Mouse (Mus musculus) megakaryocyte progenitor cell, adult 5-6 weeks (primary cell): ENCODE data around the gene Vmn2r24. TPM values are rescaled to one million over a fixed set of nuclear protein-coding genes. Genes with fewer than 3 reads are reported as not detected.
"Not testable (repeated sequence)": the region's sequence is repeated elsewhere in the genome, so short reads cannot be mapped to it uniquely, and the experiment has no call there.

ENCODE experiments used
- ATAC-seq: replicated peaks from 2 replicates; pipeline ENCODE4 v1.8.0; 2016; ENCODE audit warnings: mild to moderate bottlenecking, moderate TSS enrichment, inconsistent platforms; ENCODE audit not compliant: poor library complexity
- total RNA-seq, 2 experiments: library from RNA; stranded (forward) in 1 of 2; stranded (reverse) in 1 of 2; fragments of 157-497, 149-512 nt in 1 of 2; fragments of 200-1000 nt in 1 of 2; gene quantifications; 2 replicates each; pipeline versions ENCODE4 v1.2.3 to v1.2.4; 2015 to 2017

Gene Vmn2r24
- not detected in 2 replicates for total RNA-seq (2015)
- total RNA-seq (2017), result not detected in 2 replicates

DNA sequence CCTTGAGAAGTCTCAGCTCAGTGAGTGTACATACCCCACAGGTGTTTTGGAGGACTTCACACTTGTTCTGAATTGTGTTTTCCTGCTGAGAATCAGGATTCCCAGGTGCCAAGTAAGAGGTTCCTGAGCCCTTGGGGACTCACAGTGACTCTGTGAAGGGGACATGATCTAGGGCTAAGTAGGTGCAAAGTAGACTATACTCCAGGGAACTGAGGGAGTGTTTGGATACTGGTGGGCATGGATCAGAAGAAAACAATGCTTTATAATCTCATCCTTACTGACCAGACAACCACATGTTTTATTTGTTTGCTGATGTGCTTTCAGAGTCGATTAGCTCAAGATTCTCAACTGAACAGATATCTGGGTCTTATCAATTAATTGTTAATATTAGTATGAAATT lies at the start of gene Vmn2r24:
Gene Vmn2r24, plus strand, starts transcription at position 301 of the 400 bp plus-strand sequence.
- no peak for ATAC-seq

DNA sequence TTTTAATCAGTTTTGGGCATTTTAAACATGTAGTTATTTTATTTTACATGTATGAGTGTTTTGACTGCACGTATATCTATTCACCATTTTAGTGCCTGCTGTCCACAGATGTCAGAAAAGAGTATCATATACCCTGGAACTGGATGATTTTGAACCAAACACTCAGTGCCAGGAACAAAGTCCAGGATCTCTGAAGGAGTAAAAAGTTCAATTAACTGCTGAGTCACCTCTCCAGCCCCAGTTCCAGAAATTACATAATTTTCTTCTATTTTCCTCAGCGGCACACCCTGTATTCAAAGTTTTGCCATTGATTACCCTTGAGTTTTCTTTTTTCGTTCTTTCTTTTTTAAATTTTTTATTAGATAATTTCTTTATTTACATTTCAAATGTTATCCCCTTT lies 8.6 kb upstream of the Vmn2r24 start:
- ATAC-seq, result no peak

DNA sequence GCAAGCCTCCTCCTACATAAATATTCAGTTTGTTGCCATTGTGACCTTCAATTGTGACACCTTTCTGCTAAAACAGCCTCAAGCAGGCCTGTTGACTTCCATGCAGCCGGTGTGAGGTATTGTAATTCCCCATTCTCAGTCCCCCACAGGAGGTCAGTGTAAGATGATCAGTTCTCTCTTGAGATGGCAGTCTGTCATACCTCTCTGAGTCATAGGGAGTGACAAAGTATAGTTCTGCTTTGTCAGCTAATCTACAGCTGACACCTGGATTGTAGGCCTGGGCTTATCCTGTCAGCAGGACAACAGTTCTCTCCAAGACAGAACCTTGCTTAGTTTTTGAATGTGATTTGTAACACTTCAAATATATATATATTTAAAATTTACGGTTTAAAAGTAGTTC lies 6.2 kb downstream of the Vmn2r24 start:
- no peak for ATAC-seq

DNA sequence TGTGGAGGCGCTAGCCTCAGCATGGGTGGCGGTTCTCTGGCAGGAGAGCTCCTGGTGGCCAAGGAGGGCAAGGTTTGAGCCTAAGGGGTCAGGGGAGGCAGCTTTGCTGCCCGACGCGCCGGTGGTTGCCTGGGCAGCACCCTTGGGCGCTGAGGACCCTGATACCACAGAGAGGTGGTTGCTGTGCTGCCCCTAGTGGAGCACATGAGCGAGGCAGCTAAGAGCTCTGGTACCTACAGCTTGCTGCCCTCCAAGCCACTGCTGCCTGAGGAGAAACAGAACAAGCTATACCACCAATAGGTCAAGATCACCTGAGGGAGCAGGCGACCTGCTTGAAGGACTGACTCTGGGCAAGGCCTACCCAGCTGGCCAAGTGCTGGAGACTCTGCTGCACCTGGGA lies 15.1 kb downstream of the Vmn2r24 start:
- ATAC-seq, result 0 out of 2 replicates have a peak, but pooled peaks have one; percentile 26

DNA sequence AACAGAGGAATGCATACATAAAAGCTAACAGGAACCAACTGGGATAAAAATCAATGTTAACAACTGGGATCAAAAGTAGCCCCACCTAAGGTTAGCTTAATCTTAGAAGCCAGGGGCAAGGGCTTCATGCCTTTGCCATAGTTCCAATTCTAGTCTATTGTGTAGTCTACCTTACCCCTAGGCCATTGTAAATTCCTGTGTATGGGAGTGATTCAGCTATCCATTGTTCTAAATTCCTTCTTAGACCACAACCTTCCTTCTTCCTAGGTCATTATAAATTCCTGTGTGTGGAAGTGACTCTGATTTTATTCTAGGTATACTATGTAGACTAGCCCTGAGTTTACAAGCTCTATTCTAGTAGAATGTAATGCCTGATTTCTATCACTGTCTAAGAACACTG lies 31.6 kb downstream of the Vmn2r24 start:
- not testable (repeated sequence) for ATAC-seq

DNA sequence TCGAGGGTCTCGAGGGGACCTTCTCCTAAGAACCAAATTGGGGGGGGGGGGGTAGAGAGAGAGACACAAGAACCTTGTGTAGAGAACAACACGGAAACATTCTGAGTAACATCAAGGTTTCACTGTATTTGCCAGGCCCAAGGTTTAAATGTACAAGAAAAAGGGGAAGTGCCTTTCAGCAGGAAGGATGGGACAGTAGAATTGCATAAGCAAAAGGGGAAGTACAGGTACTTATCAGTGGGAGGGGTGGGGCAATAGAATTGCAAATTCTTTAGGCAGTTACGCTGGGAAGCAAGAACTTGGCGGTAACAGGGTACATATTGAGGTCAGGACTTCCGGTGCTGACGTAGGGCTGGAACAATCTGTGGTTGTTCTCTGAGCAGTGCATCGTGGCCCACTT lies 41.3 kb downstream of the Vmn2r24 start:
- ATAC-seq, result 0 out of 2 replicates have a peak, but pooled peaks have one; percentile 17

DNA sequence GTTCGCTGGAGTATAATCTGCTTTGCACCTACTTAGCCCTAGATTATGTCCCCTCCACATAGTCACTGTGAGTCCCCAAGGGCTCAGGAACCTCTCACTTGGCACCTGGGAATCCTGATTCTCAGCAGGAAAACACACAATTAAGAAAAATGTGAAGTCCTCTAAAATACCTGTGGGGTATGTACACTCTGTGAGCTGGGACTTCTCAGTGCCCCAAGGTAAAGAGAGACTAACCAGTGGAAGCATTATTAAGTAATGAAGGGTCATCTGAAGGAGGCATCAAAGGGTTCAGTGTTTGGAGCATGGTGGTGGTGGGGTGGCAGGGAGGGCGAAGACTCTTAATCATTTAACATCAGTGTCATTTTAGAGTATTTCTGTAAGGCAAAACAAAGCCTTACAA lies 74.7 kb downstream of the Vmn2r24 start, which contains the start of gene Vmn2r25:
Gene Vmn2r25, minus strand, starts transcription at position 101 of the 400 bp plus-strand sequence.
- ATAC-seq, result not testable (repeated sequence)

Other genes starting within 250 kb of the Vmn2r24 start
- gene Vmn2r21, start 245.5 kb upstream of the Vmn2r24 start, total RNA-seq (2015), result not detected in 2 replicates
- gene Vmn2r21, start 245.5 kb upstream of the Vmn2r24 start, total RNA-seq (2017), result not detected in 2 replicates
- gene Vmn2r22, start 128.2 kb upstream of the Vmn2r24 start, total RNA-seq (2015), result not detected in 2 replicates
- not detected in 2 replicates for gene Vmn2r22, start 128.2 kb upstream of the Vmn2r24 start, total RNA-seq (2017)
- gene Vmn2r23, start 76.2 kb upstream of the Vmn2r24 start, total RNA-seq (2015), result not detected in 2 replicates
- gene Vmn2r23, start 76.2 kb upstream of the Vmn2r24 start, total RNA-seq (2017), result not detected in 2 replicates
- not detected in 2 replicates for gene Vmn2r25, start 74.6 kb downstream of the Vmn2r24 start, total RNA-seq (2015)
- gene Vmn2r25, start 74.6 kb downstream of the Vmn2r24 start, total RNA-seq (2017), result not detected in 2 replicates
- not detected in 2 replicates for gene Vmn2r26, start 245.7 kb downstream of the Vmn2r24 start, total RNA-seq (2015)
- gene Vmn2r26, start 245.7 kb downstream of the Vmn2r24 start, total RNA-seq (2017), result not detected in 2 replicates